Mouse (Mus musculus): Measurements from ENCODE around the gene Ptpn20. TPM values are rescaled to one million over a fixed set of nuclear protein-coding genes. Genes with fewer than 3 reads are reported as not detected.
A peak's percentile ranks its signal among the peaks of the same experiment; 100 is the strongest.

Gene Ptpn20
- total and polyA plus RNA-seq, 2 experiments from 2014 or later, result not detected

- no peak for DNase-seq (ENCODE audit: low spot score)
- Histone ChIP-seq H3K4me1 (ENCODE audit: control insufficient read depth, insufficient read depth) (no peaks in the 10 kb centered on the region), H3K9me3 (replicated peaks; ENCODE audit: control insufficient read depth, low read length) (no peaks in the 10 kb centered on the region), H3K4me2 (ENCODE audit: low read depth, low read length) (no peak overlapping the region), H3K27me3 (ENCODE audit: control insufficient read depth, insufficient read depth, low read length) (no peaks in the 10 kb centered on the region), H3K27ac (ENCODE audit: low read depth) (no peak overlapping the region), H3K9ac (replicated peaks; ENCODE audit: low read depth, low read length) (no peak overlapping the region), H3K36me3 (replicated peaks; ENCODE audit: control insufficient read depth, insufficient read depth, low read length) (no peaks in the 10 kb centered on the region), H3K4me3 (ENCODE audit: low read depth, low read length) (no peak overlapping the region)
- ATAC-seq (ENCODE audit: insufficient read depth, low read depth), result no peak
- TF ChIP-seq EP300 (IDR thresholded peaks at IDR 0.05; ENCODE audit: low read depth) (no peak), CTCF (IDR thresholded peaks at IDR 0.05; ENCODE audit: low read depth) (no peak)
- WGBS, result 92% methylated on average over 6 of the region's 6 CpGs
These were observed 89.0 kb downstream of the Ptpn20 start for GRCm38 (mm10) chr14:33677996-33678395.

- H3K4me1 ChIP-seq (ENCODE audit: control insufficient read depth, insufficient read depth), result no peaks in the 10 kb centered on the region
- H3K36me3 ChIP-seq (replicated peaks; ENCODE audit: control insufficient read depth, insufficient read depth, low read length), result no peaks in the 10 kb centered on the region
- H3K27ac ChIP-seq (ENCODE audit: low read depth), result no peak overlapping the region
- no peak overlapping the region for H3K4me3 ChIP-seq (ENCODE audit: low read depth, low read length)
- TF ChIP-seq CTCF (IDR thresholded peaks at IDR 0.05; ENCODE audit: low read depth) (no peak), EP300 (IDR thresholded peaks at IDR 0.05; ENCODE audit: low read depth) (no peak)
- ATAC-seq (ENCODE audit: insufficient read depth, low read depth) (no peak), DNase-seq (ENCODE audit: low spot score) (no peak)
- H3K4me2 ChIP-seq (ENCODE audit: low read depth, low read length), result no peak overlapping the region
- no peaks in the 10 kb centered on the region for H3K27me3 ChIP-seq (ENCODE audit: control insufficient read depth, insufficient read depth, low read length)
- WGBS, result 70% methylated on average over 3 of the region's 3 CpGs
- H3K9ac ChIP-seq (replicated peaks; ENCODE audit: low read depth, low read length), result no peak overlapping the region
- H3K9me3 ChIP-seq (replicated peaks; ENCODE audit: control insufficient read depth, low read length), result no peaks in the 10 kb centered on the region
These were observed 89.7 kb downstream of the Ptpn20 start for GRCm38 (mm10) chr14:33678740-33679139.

GRCm38 (mm10) chr14:33680621-33681020 is 91.6 kb downstream of the Ptpn20 start:
- no peak for DNase-seq (ENCODE audit: low spot score)
- ATAC-seq (ENCODE audit: insufficient read depth, low read depth), result no peak

GRCm38 (mm10) chr14:33682768-33683167 is 93.8 kb downstream of the Ptpn20 start:
- ATAC-seq (ENCODE audit: insufficient read depth, low read depth) (no peak), DNase-seq (ENCODE audit: low spot score) (no peak)
- Histone ChIP-seq H3K9ac (replicated peaks; ENCODE audit: low read depth, low read length) (no peak overlapping the region), H3K9me3 (replicated peaks; ENCODE audit: control insufficient read depth, low read length) (no peaks in the 10 kb centered on the region), H3K27me3 (ENCODE audit: control insufficient read depth, insufficient read depth, low read length) (no peaks in the 10 kb centered on the region), H3K36me3 (replicated peaks; ENCODE audit: control insufficient read depth, insufficient read depth, low read length) (no peaks in the 10 kb centered on the region), H3K27ac (ENCODE audit: low read depth) (no peak overlapping the region), H3K4me2 (ENCODE audit: low read depth, low read length) (no peak overlapping the region), H3K4me1 (ENCODE audit: control insufficient read depth, insufficient read depth) (peaks cover 12% of the 10 kb centered on the region), H3K4me3 (ENCODE audit: low read depth, low read length) (no peak overlapping the region)
- WGBS, result 45% methylated on average over 2 of the region's 2 CpGs
- no peak for TF ChIP-seq CTCF (IDR thresholded peaks at IDR 0.05; ENCODE audit: low read depth)
- TF ChIP-seq EP300 (IDR thresholded peaks at IDR 0.05; ENCODE audit: low read depth), result no peak

More at GRCm38 (mm10) chr14:33680621-33681020, 91.6 kb downstream of the Ptpn20 start:
- Histone ChIP-seq H3K9me3 (replicated peaks; ENCODE audit: control insufficient read depth, low read length) (no peaks in the 10 kb centered on the region), H3K36me3 (replicated peaks; ENCODE audit: control insufficient read depth, insufficient read depth, low read length) (no peaks in the 10 kb centered on the region), H3K27me3 (ENCODE audit: control insufficient read depth, insufficient read depth, low read length) (no peaks in the 10 kb centered on the region), H3K4me1 (ENCODE audit: control insufficient read depth, insufficient read depth) (no peaks in the 10 kb centered on the region), H3K4me3 (ENCODE audit: low read depth, low read length) (no peak overlapping the region), H3K9ac (replicated peaks; ENCODE audit: low read depth, low read length) (no peak overlapping the region), H3K4me2 (ENCODE audit: low read depth, low read length) (no peak overlapping the region), H3K27ac (ENCODE audit: low read depth) (no peak overlapping the region)
- 92% methylated on average over 6 of the region's 6 CpGs for WGBS
- TF ChIP-seq EP300 (IDR thresholded peaks at IDR 0.05; ENCODE audit: low read depth) (no peak), CTCF (IDR thresholded peaks at IDR 0.05; ENCODE audit: low read depth) (no peak)

GRCm38 (mm10) chr14:33683701-33684100 is 94.7 kb downstream of the Ptpn20 start:
- peaks cover 19% of the 10 kb centered on the region for H3K4me1 ChIP-seq (ENCODE audit: control insufficient read depth, insufficient read depth)
- DNase-seq (ENCODE audit: low spot score) (no peak), ATAC-seq (ENCODE audit: insufficient read depth, low read depth) (no peak)
- no peak overlapping the region for H3K4me3 ChIP-seq (ENCODE audit: low read depth, low read length)
- no peak overlapping the region for H3K27ac ChIP-seq (ENCODE audit: low read depth)
- no peak overlapping the region for H3K9ac ChIP-seq (replicated peaks; ENCODE audit: low read depth, low read length)
- H3K36me3 ChIP-seq (replicated peaks; ENCODE audit: control insufficient read depth, insufficient read depth, low read length), result no peaks in the 10 kb centered on the region
- H3K4me2 ChIP-seq (ENCODE audit: low read depth, low read length), result no peak overlapping the region
- H3K27me3 ChIP-seq (ENCODE audit: control insufficient read depth, insufficient read depth, low read length), result no peaks in the 10 kb centered on the region
- H3K9me3 ChIP-seq (replicated peaks; ENCODE audit: control insufficient read depth, low read length), result no peaks in the 10 kb centered on the region
- TF ChIP-seq EP300 (IDR thresholded peaks at IDR 0.05; ENCODE audit: low read depth), result no peak
- no peak for TF ChIP-seq CTCF (IDR thresholded peaks at IDR 0.05; ENCODE audit: low read depth)
- WGBS, result 50% methylated on average over 13 of the region's 13 CpGs

GRCm38 (mm10) chr14:33687444-33688028 is 98.5 kb downstream of the Ptpn20 start:
- DNase-seq (ENCODE audit: low spot score) (peak; percentile 41), ATAC-seq (ENCODE audit: insufficient read depth, low read depth) (peak; percentile 55)
- Histone ChIP-seq H3K4me2 (ENCODE audit: low read depth, low read length) (no peak overlapping the region), H3K27me3 (ENCODE audit: control insufficient read depth, insufficient read depth, low read length) (no peaks in the 10 kb centered on the region), H3K9me3 (replicated peaks; ENCODE audit: control insufficient read depth, low read length) (no peaks in the 10 kb centered on the region), H3K27ac (ENCODE audit: low read depth) (peak overlapping the region; percentile 48; the same call in 1 of the 2 replicates), H3K4me3 (ENCODE audit: low read depth, low read length) (no peak overlapping the region), H3K9ac (replicated peaks; ENCODE audit: low read depth, low read length) (no peak overlapping the region), H3K4me1 (ENCODE audit: control insufficient read depth, insufficient read depth) (peaks cover 27% of the 10 kb centered on the region), H3K36me3 (replicated peaks; ENCODE audit: control insufficient read depth, insufficient read depth, low read length) (no peaks in the 10 kb centered on the region)
- no peak for TF ChIP-seq EP300 (IDR thresholded peaks at IDR 0.05; ENCODE audit: low read depth)
- no peak for TF ChIP-seq CTCF (IDR thresholded peaks at IDR 0.05; ENCODE audit: low read depth)
- 9% methylated on average over 6 of the region's 6 CpGs for WGBS

Measured in heart, postnatal 0 days (tissue).